Mouse (Mus musculus) myocyte (in vitro differentiated cells): ENCODE results near the gene Atxn3. TPM values are rescaled to one million over a fixed set of nuclear protein-coding genes. Genes with fewer than 3 reads are reported as not detected.

Experiments
- H3K27me3 ChIP-seq: one replicate; pipeline ENCODE4 v1.6.1; 2011; ENCODE audit not compliant: control insufficient read depth, insufficient read depth, insufficient read length
- H3K36me3 ChIP-seq: one replicate; pipeline ENCODE4 v1.6.1; 2011; ENCODE audit not compliant: control insufficient read depth, insufficient read depth
- H3K4me2 ChIP-seq: one replicate; pipeline ENCODE4 v1.6.1; 2011; ENCODE audit warnings: low read depth, control low read depth
- H3K4me3 ChIP-seq: one replicate; pipeline ENCODE4 v1.5.1; 2011; ENCODE audit warnings: mild to moderate bottlenecking, control low read depth, moderate library complexity
- H3K79me2 ChIP-seq: one replicate; pipeline ENCODE4 v1.6.1; 2011; ENCODE audit not compliant: control insufficient read depth, insufficient read depth
- H3ac ChIP-seq: one replicate; pipeline ENCODE4 v1.6.1; 2011; ENCODE audit not compliant: control insufficient read depth, insufficient read length
- CEBPB ChIP-seq: IDR thresholded peaks from 2 replicates; pipeline ENCODE4 v1.6.1; 2011; ENCODE audit warnings: mild to moderate bottlenecking, moderate library complexity; ENCODE audit not compliant: poor library complexity, insufficient read depth, severe bottlenecking
- E2F4 ChIP-seq: IDR thresholded peaks from one replicate; pipeline ENCODE4 v1.6.1; 2011; ENCODE audit warnings: mild to moderate bottlenecking, control low read depth, moderate library complexity; ENCODE audit not compliant: insufficient read depth
- MAX ChIP-seq: IDR thresholded peaks from one replicate; pipeline ENCODE4 v1.6.1; 2011; ENCODE audit warnings: low read depth, mild to moderate bottlenecking, control low read depth
- MYOD1 ChIP-seq, 3 experiments: IDR thresholded peaks; one replicate each; pipeline ENCODE4 v1.6.1; 2011; ENCODE audit warnings: control low read depth in 2 of 3, low read depth in 2 of 3, mild to moderate bottlenecking in 2 of 3, moderate library complexity in 1 of 3; ENCODE audit not compliant: insufficient read length in 2 of 3, control insufficient read depth in 1 of 3
- MYOG ChIP-seq, 3 experiments: IDR thresholded peaks; one replicate each; pipeline ENCODE4 v1.6.1; 2011; ENCODE audit warnings: control low read depth in 2 of 3, low read depth in 2 of 3, mild to moderate bottlenecking in 2 of 3; ENCODE audit not compliant: insufficient read length in 2 of 3, control insufficient read depth in 1 of 3, insufficient read depth in 1 of 3
- POLR2A ChIP-seq: IDR thresholded peaks from one replicate; pipeline ENCODE4 v1.6.1; 2011; ENCODE audit warnings: low read depth, mild to moderate bottlenecking, control low read depth, moderate library complexity; ENCODE audit not compliant: insufficient read length
- POLR2AphosphoS2 ChIP-seq: IDR thresholded peaks from one replicate; pipeline ENCODE4 v1.6.1; 2011; ENCODE audit warnings: low read depth, control low read depth; ENCODE audit not compliant: insufficient read length
- REST ChIP-seq: IDR thresholded peaks from one replicate; pipeline ENCODE4 v1.6.1; 2011; ENCODE audit warnings: mild to moderate bottlenecking, control low read depth, moderate library complexity; ENCODE audit not compliant: insufficient read depth, insufficient read length
- SRF ChIP-seq: IDR thresholded peaks from one replicate; pipeline ENCODE4 v1.6.1; 2011; ENCODE audit warnings: low read depth; ENCODE audit not compliant: control insufficient read depth, insufficient read length
- TCF12 ChIP-seq: IDR thresholded peaks from one replicate; pipeline ENCODE4 v1.6.1; 2011; ENCODE audit warnings: mild to moderate bottlenecking, control low read depth; ENCODE audit not compliant: poor library complexity, insufficient read depth, severe bottlenecking
- TCF3 ChIP-seq: IDR thresholded peaks from one replicate; pipeline ENCODE4 v1.6.1; 2011; ENCODE audit warnings: low read depth, control low read depth; ENCODE audit not compliant: insufficient read length
- USF1 ChIP-seq: IDR thresholded peaks from one replicate; pipeline ENCODE4 v1.6.1; 2011; ENCODE audit warnings: low read depth, mild to moderate bottlenecking, control low read depth, moderate library complexity
- polyA plus RNA-seq: library from polyadenylated mRNA; unstranded; fragments of >200 nt; fragmentation: generic; extraction: Trizol; gene quantifications from one replicate; pipeline ENCODE4 v1.2.1, GENCODE M21; 2012; ENCODE audit warnings: missing spikeins

Atxn3 gene
- polyA plus RNA-seq, 1 experiment, result 2.8 TPM

DNA sequence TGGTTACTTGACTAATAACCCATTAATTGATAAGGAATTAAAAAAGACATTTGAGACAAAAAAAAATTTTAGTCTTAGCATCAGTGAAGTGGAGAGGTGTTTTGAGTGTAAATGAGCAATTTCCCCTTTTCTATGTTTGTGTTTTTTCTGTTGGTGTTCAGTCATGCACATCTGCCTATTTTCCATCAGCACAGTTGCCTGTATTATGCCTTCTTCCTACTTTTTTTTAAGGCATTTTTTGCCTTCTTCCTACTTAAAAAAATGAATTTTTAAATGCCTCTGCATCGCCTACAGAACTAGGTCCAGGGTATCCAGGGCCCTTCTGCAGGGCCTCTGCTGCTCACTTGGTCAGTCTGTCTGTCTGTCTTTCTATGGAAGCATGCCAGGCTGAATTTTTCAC is 20.5 kb upstream of the Atxn3 start:
- no peak overlapping the region for H3ac ChIP-seq
- no peak overlapping the region for H3K4me3 ChIP-seq
- TF ChIP-seq REST (no peak), POLR2A (no peak), SRF (no peak), MAX (no peak), TCF12 (no peak), CEBPB (no peak), USF1 (no peak), MYOD1 (IDR thresholded peaks at IDR 0.05; ENCODE audit: control insufficient read depth in 1 of 3, insufficient read length in 2 of 3, low read depth in 2 of 3) (no peak), E2F4 (no peak)
- peaks cover 60% of the 10 kb centered on the region for H3K79me2 ChIP-seq
- peaks cover 12% of the 10 kb centered on the region for H3K36me3 ChIP-seq
- no peaks in the 10 kb centered on the region for H3K27me3 ChIP-seq
- H3K4me2 ChIP-seq, result no peak overlapping the region

DNA sequence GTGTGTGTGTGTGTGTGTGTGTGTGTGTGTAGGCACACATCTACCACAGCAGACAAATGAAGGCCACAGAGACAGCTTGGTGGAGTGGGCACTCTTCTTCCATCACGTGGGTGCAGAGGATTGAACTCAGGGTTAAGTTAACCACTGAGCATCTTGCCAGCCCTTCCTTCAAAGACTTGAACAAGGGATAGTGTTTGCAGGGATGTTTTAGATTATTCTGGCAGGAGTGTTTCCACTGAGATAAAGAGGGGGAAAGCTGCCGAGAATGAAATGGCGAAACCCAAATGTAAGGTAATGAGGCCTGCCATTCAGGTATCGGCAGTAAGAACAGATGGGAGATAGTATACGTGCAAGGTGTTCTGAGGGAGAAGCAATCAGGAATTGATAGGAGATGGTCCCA is 20.1 kb upstream of the Atxn3 start:
- Histone ChIP-seq H3K79me2 (peaks cover 63% of the 10 kb centered on the region), H3K36me3 (peaks cover 8% of the 10 kb centered on the region), H3K4me3 (no peak overlapping the region), H3K27me3 (no peaks in the 10 kb centered on the region), H3ac (no peak overlapping the region), H3K4me2 (no peak overlapping the region)
- no peak for TF ChIP-seq MAX
- TF ChIP-seq E2F4, result no peak
- TF ChIP-seq TCF3, result no peak
- TF ChIP-seq CEBPB, result no peak
- no peak for TF ChIP-seq MYOG (IDR thresholded peaks at IDR 0.05; ENCODE audit: control insufficient read depth in 1 of 3, insufficient read depth in 1 of 3, insufficient read length in 2 of 3, low read depth in 2 of 3)
- TF ChIP-seq TCF12, result no peak
- TF ChIP-seq REST, result no peak
- TF ChIP-seq MYOD1 (IDR thresholded peaks at IDR 0.05; ENCODE audit: control insufficient read depth in 1 of 3, insufficient read length in 2 of 3, low read depth in 2 of 3), result no peak
- TF ChIP-seq SRF, result no peak
- no peak for TF ChIP-seq POLR2AphosphoS2
- no peak for TF ChIP-seq POLR2A
- no peak for TF ChIP-seq USF1

DNA sequence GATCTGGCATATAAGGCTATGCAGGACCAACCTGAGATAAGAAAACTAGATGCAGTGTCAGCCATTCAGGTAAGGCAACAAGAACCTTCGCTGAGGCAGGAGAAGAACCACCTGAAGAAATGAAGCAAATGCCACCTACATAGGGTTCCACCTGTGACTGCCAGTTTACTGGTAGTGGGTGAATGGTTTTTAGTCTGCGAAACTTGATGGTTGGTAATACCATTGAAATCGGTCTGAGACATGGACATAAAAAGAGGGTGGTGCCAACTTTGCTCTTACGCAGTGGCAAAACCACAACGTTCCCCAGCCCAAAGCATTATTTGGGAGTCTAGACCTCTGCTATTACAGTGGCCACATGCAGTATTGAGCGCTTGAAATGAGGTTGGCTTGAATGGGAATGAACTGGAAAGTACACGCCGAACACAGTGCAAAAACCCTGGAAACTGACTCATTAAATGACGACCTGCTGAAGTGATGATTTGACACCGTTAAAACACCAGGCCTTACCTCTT is 19.4 kb upstream of the Atxn3 start:
- H3K4me3 ChIP-seq, result peak overlapping the region; percentile 91
- no peak overlapping the region for H3ac ChIP-seq
- TF ChIP-seq TCF3 (no peak), REST (no peak), POLR2AphosphoS2 (no peak), MAX (no peak), MYOG (IDR thresholded peaks at IDR 0.05; ENCODE audit: control insufficient read depth in 1 of 3, insufficient read depth in 1 of 3, insufficient read length in 2 of 3, low read depth in 2 of 3) (no peak), SRF (no peak), E2F4 (no peak), POLR2A (no peak), CEBPB (no peak)
- H3K36me3 ChIP-seq, result peaks cover 2% of the 10 kb centered on the region
- H3K4me2 ChIP-seq, result peak overlapping the region; percentile 82
- peaks cover 70% of the 10 kb centered on the region for H3K79me2 ChIP-seq
- no peaks in the 10 kb centered on the region for H3K27me3 ChIP-seq

DNA sequence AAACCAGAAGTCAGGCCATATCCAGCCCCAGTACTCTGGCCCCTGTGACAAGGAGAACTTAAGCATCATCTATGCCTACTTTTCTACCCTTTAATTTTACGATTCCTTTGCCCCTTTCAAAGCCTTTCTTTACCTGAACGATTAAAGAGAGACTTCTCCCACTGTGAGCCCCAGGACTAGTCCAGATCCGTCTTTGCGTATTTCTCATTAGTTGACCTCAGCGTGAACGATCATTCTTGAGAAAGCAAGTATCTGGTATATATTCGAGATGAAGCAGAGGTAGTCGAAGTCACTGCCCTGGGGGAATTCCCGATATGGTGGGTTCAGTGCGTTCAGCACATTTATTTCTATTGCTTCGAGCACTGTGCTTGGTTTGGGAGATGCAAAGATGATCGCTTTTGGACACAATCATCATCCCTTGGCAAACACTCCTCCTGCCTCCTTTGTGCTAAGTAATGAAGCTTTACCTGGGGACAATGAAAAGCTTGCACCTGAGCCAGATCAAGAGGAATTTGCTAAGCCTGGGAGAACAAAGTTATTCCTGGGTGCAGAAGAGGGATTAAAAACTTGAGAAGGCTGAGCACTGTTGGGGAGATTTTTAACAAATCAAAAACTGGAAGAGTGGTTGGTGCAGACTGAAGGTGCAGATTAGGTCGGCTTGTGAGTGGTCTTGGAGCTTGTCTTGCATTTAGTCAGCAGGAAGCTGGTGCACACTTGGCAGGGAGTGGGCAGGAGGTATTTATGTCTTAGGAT is 18.8 kb upstream of the Atxn3 start:
- Histone ChIP-seq H3K79me2 (peaks cover 75% of the 10 kb centered on the region), H3K27me3 (no peaks in the 10 kb centered on the region), H3K36me3 (no peaks in the 10 kb centered on the region), H3K4me3 (peak overlapping the region; percentile 91), H3ac (peak overlapping the region; percentile 88), H3K4me2 (peak overlapping the region; percentile 82)
- TF ChIP-seq TCF3 (no peak), USF1 (no peak), MAX (no peak), CEBPB (no peak)

DNA sequence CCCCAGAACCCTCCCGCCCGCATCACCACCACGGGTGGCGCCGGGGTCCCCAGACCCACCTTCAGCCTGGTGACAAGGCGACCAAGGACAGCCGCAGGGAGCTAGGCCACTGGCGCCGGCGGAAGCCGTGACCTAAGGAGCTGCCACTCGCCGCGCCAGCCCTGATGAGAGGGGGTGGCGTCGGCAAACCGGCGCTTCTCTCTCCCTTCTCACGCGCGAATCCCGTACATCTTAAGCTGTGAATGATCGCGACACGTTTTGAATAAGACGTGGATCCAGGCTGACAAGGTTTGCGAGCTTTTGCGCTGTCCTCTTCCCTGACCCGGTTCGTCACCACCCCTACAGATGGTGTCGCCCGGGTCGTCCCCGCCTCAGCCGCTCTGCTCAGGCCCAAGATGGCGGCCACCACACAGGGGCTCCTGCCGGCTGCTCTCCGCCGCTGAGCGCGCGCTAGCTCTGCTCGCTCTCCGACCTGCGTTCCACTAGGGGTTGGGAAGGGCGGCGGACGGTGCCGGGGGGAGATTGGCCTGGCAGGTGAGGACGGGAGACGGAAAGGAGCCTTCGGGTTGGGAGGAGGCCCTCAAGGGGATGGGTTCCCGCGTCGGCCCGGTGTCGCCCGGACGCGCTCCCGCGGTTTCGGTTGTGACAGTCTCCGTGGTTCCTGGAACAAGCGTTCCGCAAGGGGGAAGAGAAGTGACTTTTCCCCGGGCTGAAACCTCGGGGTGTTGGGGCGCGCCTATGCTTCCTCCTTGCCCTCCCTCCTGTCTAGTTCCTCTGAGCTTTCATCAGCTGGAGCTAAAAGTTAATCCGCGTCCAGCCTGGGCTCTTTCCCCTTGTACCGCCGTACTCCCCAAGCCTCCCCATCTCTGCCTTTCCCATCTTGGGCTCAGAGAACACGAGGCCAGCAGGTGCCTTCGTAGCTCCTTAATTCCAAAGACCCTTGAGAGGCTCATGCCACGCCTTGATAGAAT is 17.8 kb upstream of the Atxn3 start, which contains the start of gene Cpsf2:
TSS of gene Cpsf2 (plus strand) at position 388 of the 971 bp plus-strand sequence.
- no peaks in the 10 kb centered on the region for H3K36me3 ChIP-seq
- peak; percentile 61 for TF ChIP-seq POLR2AphosphoS2
- TF ChIP-seq E2F4, result no peak
- no peak for TF ChIP-seq SRF
- peak in 1 of 3 experiments; percentile 13 for TF ChIP-seq MYOD1 (IDR thresholded peaks at IDR 0.05; ENCODE audit: control insufficient read depth in 1 of 3, insufficient read length in 2 of 3, low read depth in 2 of 3)
- peak; percentile 63 for TF ChIP-seq POLR2A
- peak in 1 of 3 experiments; percentile 49 for TF ChIP-seq MYOG (IDR thresholded peaks at IDR 0.05; ENCODE audit: control insufficient read depth in 1 of 3, insufficient read depth in 1 of 3, insufficient read length in 2 of 3, low read depth in 2 of 3)
- peak within 1 kb of the TSS; percentile 82 for H3K4me2 ChIP-seq
- H3K4me3 ChIP-seq, result peak within 1 kb of the TSS; percentile 91
- no peaks in the 10 kb centered on the region for H3K27me3 ChIP-seq
- peak within 1 kb of the TSS; percentile 88 for H3ac ChIP-seq
- H3K79me2 ChIP-seq, result peaks cover 85% of the 10 kb centered on the region
